Mouse (Mus musculus) megakaryocyte-erythroid progenitor cell, adult 5-6 weeks (primary cell): ENCODE measurements around the gene Nfx1. TPM values are rescaled to one million over a fixed set of nuclear protein-coding genes. Genes with fewer than 3 reads are reported as not detected.

ENCODE experiments used
- ATAC-seq: replicated peaks from 2 replicates; pipeline ENCODE4 v1.8.0; 2016; ENCODE audit warnings: mild to moderate bottlenecking, inconsistent platforms; ENCODE audit not compliant: severe bottlenecking, poor library complexity, low FRiP score, low TSS enrichment
- total RNA-seq, 2 experiments: library from RNA; stranded (forward) in 1 of 2; stranded (reverse) in 1 of 2; fragments of 200-1000, 215-1000 nt in 1 of 2; fragments of >200 nt in 1 of 2; fragmentation: Nextera tagmentation in 1 of 2; gene quantifications; 2 replicates each; pipeline ENCODE4 v1.2.3; 2014 to 2017

Nfx1 gene
- total RNA-seq, 2 experiments from 2014 or later: 74.3 to 75.8 TPM

GRCm38 (mm10) chr4:40971744-40972143, 1.0 kb downstream of the Nfx1 start:
- ATAC-seq: peak; percentile 48

GRCm38 (mm10) chr4:40974011-40974410, 3.3 kb downstream of the Nfx1 start:
- ATAC-seq: no peak

DNA sequence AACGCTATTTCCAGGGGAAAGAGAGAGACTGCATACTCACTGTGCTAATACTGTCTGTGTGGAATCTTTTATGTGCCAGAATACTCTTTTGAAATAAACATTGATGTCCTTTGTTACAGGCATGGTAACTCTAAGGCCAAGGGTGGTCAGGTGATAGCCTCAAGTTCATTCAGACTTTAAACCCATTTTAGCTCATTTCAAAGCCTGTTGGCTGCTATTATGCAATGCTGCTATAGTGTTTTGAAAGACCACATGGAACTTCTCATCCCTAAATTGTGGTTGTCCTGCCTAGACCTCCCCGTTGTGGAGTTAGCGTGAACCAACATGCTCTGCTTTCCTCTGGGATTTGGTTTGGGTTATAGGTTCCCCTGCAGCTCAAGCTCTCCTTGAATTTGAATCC, 5.0 kb downstream of the Nfx1 start:
- ATAC-seq: no peak

DNA sequence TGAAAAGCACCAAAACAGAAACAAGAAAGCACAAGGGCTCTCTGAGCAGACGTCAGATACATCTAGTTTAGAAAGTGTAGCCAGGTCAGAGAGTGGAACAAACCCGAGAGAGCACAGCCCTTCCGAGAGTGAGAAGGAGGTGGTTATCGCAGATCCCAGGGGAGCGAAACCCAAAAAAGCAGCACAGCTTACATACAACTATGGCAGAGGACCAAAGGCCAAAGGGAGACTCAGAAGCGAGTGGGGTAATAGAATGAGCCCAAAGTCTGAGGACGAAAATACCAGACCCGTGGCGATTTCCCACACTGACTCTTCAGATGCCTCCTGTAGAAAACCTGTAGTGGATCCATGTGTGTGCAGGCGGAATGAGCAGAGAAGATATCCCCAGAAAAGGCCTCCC, 5.9 kb downstream of the Nfx1 start:
- ATAC-seq: no peak

DNA sequence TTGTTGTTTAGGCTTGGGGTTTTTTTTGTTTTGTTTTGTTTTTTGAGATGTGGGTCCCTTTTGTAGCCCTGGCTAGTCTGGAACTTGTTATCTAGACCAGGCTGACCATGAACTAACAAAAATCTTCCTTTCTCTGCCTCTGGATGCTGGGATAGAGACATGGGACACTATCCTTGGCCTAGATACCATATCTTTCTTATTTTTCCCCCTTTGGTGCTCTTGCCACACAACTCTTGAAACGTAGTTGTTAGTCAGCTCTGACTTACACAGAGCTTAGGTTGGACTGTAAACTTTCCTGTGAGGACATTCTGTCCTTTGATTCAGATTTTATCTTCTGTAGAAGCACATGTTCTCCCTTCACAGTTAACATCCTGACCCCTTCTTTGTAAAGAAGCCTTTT, 8.7 kb downstream of the Nfx1 start:
- no peak for ATAC-seq

DNA sequence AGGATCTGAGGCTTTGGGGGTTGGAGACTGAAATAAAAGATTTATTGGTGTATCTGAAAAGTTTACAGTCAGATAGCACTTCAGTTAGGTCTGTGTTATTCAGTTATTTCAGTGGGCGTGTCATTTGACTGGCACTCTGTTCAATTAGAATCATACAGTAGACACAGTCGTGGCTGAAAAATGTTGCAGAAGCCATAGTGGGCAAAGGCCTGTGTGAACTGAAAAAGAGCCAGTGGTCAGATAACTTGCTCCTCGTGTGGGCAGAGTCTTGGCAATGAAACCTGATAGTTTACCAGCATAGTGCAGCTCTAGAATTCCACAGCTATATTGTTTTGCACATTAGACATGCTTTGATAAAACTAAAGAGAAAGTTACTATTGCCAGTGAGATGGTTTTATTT, 11.8 kb downstream of the Nfx1 start:
- 0 out of 2 replicates have a peak, but pooled peaks have one; percentile 37 for ATAC-seq

GRCm38 (mm10) chr4:40983686-40984085, 13.0 kb downstream of the Nfx1 start:
- no peak for ATAC-seq

GRCm38 (mm10) chr4:40989633-40990032, 18.9 kb downstream of the Nfx1 start:
- ATAC-seq: no peak

DNA sequence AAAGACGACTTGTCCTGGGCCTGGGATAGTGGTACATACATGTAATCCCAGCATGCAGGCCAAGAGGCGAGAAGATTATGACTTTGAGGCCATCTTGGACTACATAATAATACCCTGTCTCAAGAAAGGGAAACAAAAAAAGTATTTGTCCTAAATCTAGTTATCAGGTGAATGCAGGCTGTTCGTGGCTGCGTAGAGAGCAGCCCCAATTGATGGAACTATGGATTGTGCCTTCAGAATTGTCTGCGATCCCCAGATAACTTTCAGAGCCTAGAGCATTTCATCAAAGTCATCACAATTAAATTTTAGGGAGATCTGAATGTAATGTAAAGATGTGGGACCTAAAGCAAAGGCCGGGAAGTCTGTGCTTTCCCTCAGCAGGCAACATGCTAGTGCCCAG, 25.6 kb downstream of the Nfx1 start:
- ATAC-seq: peak; percentile 50

DNA sequence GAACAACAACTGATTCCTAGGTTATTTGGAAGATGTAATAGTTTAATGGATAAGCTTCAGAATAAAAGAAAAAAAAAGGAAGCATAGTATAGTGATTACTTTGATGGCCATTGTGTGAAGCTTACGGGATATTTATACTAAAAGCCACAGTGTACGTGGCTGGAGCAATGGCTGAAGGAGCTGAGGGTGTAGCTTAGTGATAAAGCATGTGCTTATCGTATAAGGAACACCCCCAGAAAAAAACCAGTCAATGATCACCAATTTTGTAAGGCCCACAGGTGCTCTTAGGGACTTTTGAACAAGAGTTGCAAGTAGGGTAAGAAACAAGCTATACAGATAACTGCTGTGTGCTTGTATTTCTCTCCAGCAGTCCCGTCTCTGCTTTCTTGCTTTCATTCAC, 27.2 kb downstream of the Nfx1 start:
- ATAC-seq: peak; percentile 52

DNA sequence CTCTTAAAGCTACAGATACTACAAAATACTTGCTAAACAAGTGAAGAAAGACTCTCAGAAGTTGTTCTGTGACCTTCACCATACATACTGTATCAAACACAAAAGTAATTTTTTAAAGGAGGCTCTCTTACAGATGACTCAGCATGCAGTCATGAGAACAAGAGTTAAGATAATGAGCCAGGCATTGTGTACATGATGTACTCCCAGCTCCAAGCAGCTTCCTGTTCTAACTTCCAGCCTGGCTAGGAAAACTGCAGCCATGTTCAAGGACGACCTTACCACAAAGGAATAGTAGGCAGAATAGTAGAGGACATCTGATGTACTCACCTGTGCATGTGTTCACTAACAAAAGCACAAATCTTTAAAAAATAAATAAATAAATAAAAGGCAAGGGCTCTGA, 29.6 kb downstream of the Nfx1 start:
- no peak for ATAC-seq

- no peak for ATAC-seq
These were observed 30.3 kb downstream of the Nfx1 start for GRCm38 (mm10) chr4:41000842-41001639.

DNA sequence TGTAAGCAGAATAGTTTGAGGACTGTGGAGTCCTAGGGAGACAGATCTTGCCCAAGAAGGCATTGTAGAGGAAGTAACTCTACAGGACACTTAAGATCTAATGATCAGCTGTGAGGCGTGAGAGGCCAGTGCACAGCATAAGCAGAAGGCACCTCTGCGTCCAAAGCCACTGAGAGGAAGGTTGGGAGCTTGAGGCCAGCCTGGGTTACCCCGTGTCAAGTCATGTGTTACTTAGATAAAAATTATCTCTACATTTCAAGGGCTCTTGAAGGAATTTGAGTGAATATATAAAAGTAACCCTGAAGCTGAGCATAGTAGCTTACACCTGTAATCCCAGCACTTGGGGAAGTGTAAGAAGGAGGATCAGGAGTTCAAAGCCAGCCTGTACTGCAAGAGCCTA, 42.6 kb downstream of the Nfx1 start:
- ATAC-seq: peak; percentile 63

- no peak for ATAC-seq
These were observed 45.1 kb downstream of the Nfx1 start for GRCm38 (mm10) chr4:41015798-41016197.

GRCm38 (mm10) chr4:41021094-41021493, 50.4 kb downstream of the Nfx1 start:
- ATAC-seq: no peak

GRCm38 (mm10) chr4:41026086-41026787, 55.5 kb downstream of the Nfx1 start:
- peak; percentile 64 for ATAC-seq

DNA sequence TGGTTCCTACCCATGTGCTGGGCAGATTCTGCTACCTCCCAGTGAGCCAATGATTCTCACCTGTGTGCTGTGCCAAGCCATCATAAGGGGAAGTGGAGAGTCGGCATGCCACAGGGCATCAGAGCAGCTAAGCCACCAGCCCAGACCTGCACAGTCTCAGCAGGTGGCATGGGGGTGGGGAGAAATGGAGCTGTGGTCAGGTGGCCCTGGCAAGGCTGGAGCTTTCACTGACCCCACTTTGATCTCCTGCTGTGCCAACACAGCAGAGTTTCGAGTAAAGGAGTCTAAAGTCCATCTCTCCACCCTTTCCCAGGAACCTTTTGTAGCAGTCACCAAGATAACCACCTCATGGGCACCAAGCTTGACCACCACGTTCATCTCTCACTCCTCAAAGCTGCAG, 57.2 kb downstream of the Nfx1 start:
- no peak for ATAC-seq

- 0 out of 2 replicates have a peak, but pooled peaks have one; percentile 20 for ATAC-seq
These were observed 57.6 kb downstream of the Nfx1 start for GRCm38 (mm10) chr4:41028272-41028671.

- no peak for ATAC-seq
These were observed 58.7 kb downstream of the Nfx1 start for GRCm38 (mm10) chr4:41029372-41029771.

DNA sequence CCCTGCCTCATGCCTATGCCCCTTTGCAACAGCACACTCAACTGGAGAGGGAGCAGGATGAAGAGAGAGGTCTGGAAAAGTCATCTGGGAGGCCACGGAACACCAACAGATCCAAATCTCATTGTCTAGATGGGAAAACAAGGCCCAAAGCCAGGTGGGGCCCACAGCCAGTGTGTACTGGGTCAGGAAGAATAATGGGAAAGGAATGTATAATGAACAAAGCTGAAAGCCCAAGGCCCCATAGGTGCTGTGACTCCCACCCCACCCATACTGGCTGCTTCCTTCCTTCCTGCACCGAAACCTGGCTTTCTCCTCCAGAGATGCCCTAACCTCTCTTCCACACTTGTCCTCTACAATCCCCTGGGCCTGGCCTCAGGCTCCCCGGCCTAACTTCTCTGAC, 60.5 kb downstream of the Nfx1 start:
- no peak for ATAC-seq

DNA sequence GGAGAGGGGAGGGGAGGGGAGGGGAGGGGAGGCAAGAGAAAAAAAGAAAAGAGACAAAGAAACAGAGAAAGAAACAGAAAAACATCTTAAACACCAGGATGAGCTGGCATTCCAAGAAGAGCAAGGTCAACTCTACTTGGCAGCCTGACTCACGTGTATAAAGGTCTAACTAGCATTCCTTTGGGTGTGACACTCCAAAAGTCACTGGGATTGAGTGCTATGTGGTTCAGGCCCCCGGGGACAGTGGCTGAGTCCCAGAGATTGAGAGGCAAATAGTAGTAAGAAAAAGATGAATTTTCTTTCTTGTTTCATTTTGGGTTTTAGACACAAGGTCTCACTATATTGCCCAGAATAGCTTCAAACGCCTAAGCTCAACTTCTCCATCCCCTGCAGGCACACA, 67.2 kb downstream of the Nfx1 start:
- no peak for ATAC-seq
